9 mouse cellular contexts compared by ENCODE assay signal in the genomic region with DNA sequence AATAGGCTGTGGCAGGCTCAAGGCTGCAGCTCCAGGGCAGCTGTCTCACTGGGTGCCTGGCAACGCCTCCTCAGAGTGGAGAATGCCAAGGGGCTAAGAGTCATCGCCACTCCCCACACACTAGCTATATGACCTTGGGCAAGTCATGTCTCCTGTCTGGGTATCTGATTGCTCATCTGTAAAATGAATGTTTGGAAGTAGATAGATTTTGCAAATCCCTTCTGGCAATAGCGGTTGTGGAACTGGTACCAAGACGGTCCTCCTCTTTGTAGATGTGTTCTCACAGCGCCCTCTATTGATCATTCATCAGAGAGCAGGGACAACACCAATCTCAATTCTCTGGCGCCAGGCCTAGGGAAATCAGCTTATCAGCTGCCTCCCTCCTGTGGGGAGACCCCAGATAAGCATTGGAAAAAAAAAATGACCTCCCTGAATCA. TPM values are rescaled to one million over a fixed set of nuclear protein-coding genes. Genes with fewer than 3 reads are reported as not detected.
DNase-seq lines count a peak whose midpoint lies in the region; ATAC-seq lines count a peak whose summit lies in the region.
"Had no signal": no experiment of that assay in that cellular context is flagged by ENCODE, and none has a peak within 500 bp of the region (broad histone marks: within the 10 kb centered on the region; RNA-seq: fewer than 3 reads in every experiment).

No protein-coding gene starts in this region.

- peak; percentile 44 for DNase-seq in limb, embryonic 11.5 days (ENCODE audit: low spot score)
- DNase-seq in limb, embryonic 10.5 days (ENCODE audit: low spot score): no peak
- peak; percentile 8 for DNase-seq in cerebellum, adult 11-12 months
- peak; percentile 67 to 81 for DNase-seq in layer of hippocampus, adult 8-10 months (ENCODE audit: low spot score in 2 of 2)
- no peak for DNase-seq in urinary bladder, postnatal 10 days (ENCODE audit: low spot score)
- DNase-seq in thymus, postnatal 4 days: no peak

- no peak overlapping the region for H3K9ac ChIP-seq in limb, embryonic 11.5 days (ENCODE audit: low read length)
- no peak overlapping the region for H3K9ac ChIP-seq in midbrain, embryonic 13.5 days (replicated peaks)

- H3K9me3 ChIP-seq in limb, embryonic 11.5 days (ENCODE audit: control insufficient read depth, low read length): no peaks in the 10 kb centered on the region
- H3K9me3 ChIP-seq in limb, embryonic 10.5 days (replicated peaks): no peaks in the 10 kb centered on the region
- H3K9me3 ChIP-seq in midbrain, embryonic 13.5 days: no peaks in the 10 kb centered on the region

- H3K27ac ChIP-seq in limb, embryonic 11.5 days (replicated peaks; ENCODE audit: low read depth, low read length): no peak overlapping the region
- no peak overlapping the region for H3K27ac ChIP-seq in limb, embryonic 10.5 days
- H3K27ac ChIP-seq in midbrain, embryonic 13.5 days: no peak overlapping the region

- WGBS in limb, embryonic 11.5 days: 19% methylated on average over 6 of the region's 6 CpGs
- WGBS in limb, embryonic 10.5 days: 27% methylated on average over 6 of the region's 6 CpGs
- 12% methylated on average over 6 of the region's 6 CpGs for WGBS in midbrain, embryonic 13.5 days

- ATAC-seq in limb, embryonic 11.5 days (ENCODE audit: insufficient number of reproducible peaks, low FRiP score, low TSS enrichment, low read depth): no peak
- ATAC-seq in frontal cortex, adult (ENCODE audit: low TSS enrichment): peak; percentile 96
- ATAC-seq in midbrain, embryonic 13.5 days: peak; percentile 81

- no peaks in the 10 kb centered on the region for H3K36me3 ChIP-seq in limb, embryonic 11.5 days (ENCODE audit: control insufficient read depth, insufficient read depth, low read length)
- H3K36me3 ChIP-seq in limb, embryonic 10.5 days: no peaks in the 10 kb centered on the region
- no peaks in the 10 kb centered on the region for H3K36me3 ChIP-seq in midbrain, embryonic 13.5 days

- H3K4me2 ChIP-seq in limb, embryonic 11.5 days (ENCODE audit: low read depth, severe bottlenecking): no peak overlapping the region
- no peak overlapping the region for H3K4me2 ChIP-seq in midbrain, embryonic 13.5 days (replicated peaks)

- H3K27me3 ChIP-seq in limb, embryonic 11.5 days (ENCODE audit: control insufficient read depth, insufficient read depth, low read length): no peaks in the 10 kb centered on the region
- H3K27me3 ChIP-seq in limb, embryonic 10.5 days (ENCODE audit: low read depth, poor library complexity, severe bottlenecking): no peaks in the 10 kb centered on the region
- no peaks in the 10 kb centered on the region for H3K27me3 ChIP-seq in midbrain, embryonic 13.5 days

- H3K4me1 ChIP-seq in limb, embryonic 11.5 days (ENCODE audit: control insufficient read depth, insufficient read depth, low read length): no peaks in the 10 kb centered on the region
- no peaks in the 10 kb centered on the region for H3K4me1 ChIP-seq in limb, embryonic 10.5 days
- H3K4me1 ChIP-seq in midbrain, embryonic 13.5 days (replicated peaks): no peaks in the 10 kb centered on the region

- H3K4me3 ChIP-seq in limb, embryonic 11.5 days (ENCODE audit: low read depth, low read length): no peak overlapping the region
- H3K4me3 ChIP-seq in limb, embryonic 10.5 days: no peak overlapping the region
- no peak overlapping the region for H3K4me3 ChIP-seq in midbrain, embryonic 13.5 days (replicated peaks)

RNA-seq across cellular contexts. Expression of a gene that starts 31.9 kb away (rescaled TPM):
- polyA plus RNA-seq in limb, embryonic 11.5 days (2014; fragmentation: Nextera tagmentation; extraction: Ambion mirVana): not detected in 2 replicates
- not detected in 2 replicates for polyA plus RNA-seq in limb, embryonic 10.5 days (2016; fragmentation: Nextera tagmentation; extraction: Ambion mirVana)
- under 1 TPM in 1 of 4 experiments, not detected in 3; 0.48 TPM for total RNA-seq in layer of hippocampus, adult 8-10 months (2022)
- polyA plus RNA-seq in midbrain, embryonic 13.5 days (2015; fragmentation: Nextera tagmentation; extraction: Ambion mirVana): not detected in 2 replicates

RNA-seq across cellular contexts. Expression of a gene that starts 51.9 kb away (rescaled TPM):
- not detected in 2 replicates for polyA plus RNA-seq in limb, embryonic 11.5 days (2014; fragmentation: Nextera tagmentation; extraction: Ambion mirVana)
- not detected in 2 replicates for polyA plus RNA-seq in limb, embryonic 10.5 days (2016; fragmentation: Nextera tagmentation; extraction: Ambion mirVana)
- not detected for total RNA-seq in layer of hippocampus, adult 8-10 months (2022)
- polyA plus RNA-seq in midbrain, embryonic 13.5 days (2015; fragmentation: Nextera tagmentation; extraction: Ambion mirVana): not detected in 2 replicates
- polyA plus RNA-seq: lung, embryonic 16.5 days had no signal

Comparison
In these comparisons a context has a peak if more than half of its experiments do, and no peak if none do; other contexts are left out.
1. DNase-seq: peak in limb, embryonic 11.5 days (single experiment), cerebellum, adult 11-12 months (single experiment) and layer of hippocampus, adult 8-10 months (2 of 2); none in limb, embryonic 10.5 days (single experiment), urinary bladder, postnatal 10 days (single experiment) and thymus, postnatal 4 days (single experiment).